Mouse (Mus musculus) cerebellum, adult 9-11 months (tissue): ENCODE data around the gene Nlrp9b.
"Not testable (repeated sequence)": the region's sequence is repeated elsewhere in the genome, so short reads cannot be mapped to it uniquely, and the experiment has no call there.

Experiments
- DNase-seq: peaks from one replicate; pipeline ENCODE4 v3.0.0; 2022

The Nlrp9b gene

DNA sequence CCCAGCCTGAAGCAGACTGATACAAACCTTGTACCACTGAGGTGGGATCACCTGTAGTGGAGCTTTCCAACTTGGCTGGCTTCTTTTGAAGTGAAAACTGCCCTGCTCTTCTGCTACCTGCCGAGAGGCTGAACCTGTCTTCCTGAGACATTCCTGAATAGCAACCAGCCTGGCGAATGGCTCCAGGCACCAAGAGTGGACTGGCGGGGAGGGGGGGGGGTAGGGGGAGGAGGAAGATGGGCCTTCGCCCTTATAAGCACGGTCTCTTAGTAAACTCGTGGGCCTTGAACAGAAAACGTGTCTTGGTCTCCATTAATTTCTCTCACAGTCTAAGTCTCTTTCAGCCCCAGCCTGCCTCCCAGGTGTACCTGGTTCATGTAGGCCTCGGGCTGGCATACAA, at the start of gene Nlrp9b:
TSS of gene Nlrp9b (plus strand) at position 301 of the 400 bp plus-strand sequence.
- DNase-seq: not testable (repeated sequence)

DNA sequence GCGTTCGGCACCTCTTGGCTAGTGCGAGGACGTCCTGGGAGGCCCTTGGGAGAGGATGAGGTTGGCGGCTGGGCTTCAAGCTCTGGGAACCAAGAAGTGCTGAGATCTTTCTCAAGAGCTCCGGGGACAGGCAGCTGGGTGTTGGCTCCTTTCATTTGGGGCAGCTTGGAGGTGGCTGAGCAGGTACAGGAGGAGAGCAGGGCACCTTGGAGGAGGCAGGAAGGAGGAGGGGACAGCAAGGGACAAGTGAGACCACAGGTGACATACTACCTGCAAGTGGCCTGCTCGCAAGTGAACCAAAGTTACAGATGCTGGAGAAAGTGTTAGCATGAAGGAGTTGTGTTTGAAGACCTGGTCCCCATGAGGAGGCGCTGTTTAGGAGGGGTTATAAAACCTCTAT, 46.6 kb upstream of the Nlrp9b start:
- DNase-seq: no peak

DNA sequence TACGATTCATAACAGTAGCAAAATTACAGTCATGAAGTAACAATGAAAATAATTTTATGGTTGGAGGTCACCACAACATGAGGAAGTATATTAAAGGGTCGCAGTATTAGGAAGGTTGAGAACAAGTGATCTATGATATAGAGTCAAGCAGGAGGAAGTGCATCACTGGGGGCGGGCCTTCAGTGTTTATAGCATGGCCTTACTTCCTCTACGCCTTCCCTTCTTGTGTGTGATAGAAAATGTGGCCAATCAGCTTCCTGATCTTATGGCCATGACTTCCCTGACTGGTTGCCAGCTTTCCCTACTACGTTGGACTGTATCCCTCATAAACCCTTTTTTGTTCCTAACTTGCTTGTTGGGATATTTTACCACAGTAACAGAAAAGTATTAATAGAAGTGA, 46.1 kb upstream of the Nlrp9b start:
- no peak for DNase-seq

DNA sequence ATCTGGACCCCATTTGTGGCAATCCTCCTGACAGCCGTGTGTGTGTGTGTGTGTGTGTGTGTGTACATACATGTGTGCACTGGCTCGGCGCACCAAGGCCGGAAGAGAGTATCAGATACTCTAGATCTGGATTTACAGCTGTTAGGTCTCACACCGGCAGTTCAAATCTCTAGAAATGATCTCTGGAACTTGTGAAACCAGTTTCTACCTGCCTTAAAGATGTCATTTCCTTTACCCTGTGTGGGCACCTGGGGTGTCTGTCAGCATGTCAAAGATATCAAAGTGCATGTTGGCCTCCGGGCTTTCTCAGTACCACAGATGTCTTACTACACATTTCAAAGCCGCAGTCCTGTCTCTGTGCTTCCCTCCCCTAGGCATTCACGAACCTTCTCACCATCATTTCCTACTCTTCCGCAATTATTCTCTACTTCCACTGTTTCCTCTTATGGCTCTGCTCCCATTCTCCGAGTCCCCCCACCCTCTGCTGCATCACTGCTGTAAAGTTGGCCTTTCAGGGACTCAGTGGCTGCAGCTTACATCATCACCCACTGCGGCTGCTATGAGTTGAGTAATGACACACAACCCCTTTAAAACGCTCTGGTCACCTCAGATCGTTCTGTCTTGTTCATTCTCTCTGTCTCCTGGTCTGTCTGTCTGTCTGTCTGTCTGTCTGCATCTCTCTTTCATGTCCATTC, 45.3 kb upstream of the Nlrp9b start:
- DNase-seq: no peak

DNA sequence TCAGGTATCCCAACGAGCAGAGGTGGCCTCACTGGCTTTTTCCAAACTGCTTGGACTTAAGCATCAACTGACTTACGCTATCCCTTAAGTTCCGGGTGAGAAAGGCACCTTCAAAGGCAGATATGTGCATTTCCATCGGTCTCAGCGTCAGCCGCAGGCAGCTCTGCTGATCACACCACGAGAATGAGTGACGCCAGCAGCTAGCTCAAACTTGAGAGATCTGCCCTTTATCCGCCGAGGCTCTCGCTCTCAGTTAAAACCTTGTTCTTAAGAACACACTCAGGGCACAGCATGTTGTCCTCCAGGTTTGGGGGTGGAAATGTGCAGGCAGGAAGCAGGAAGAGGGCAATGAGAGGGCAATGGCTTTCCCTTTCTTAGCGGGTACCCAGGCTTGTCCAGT, 42.3 kb upstream of the Nlrp9b start:
- no peak for DNase-seq

DNA sequence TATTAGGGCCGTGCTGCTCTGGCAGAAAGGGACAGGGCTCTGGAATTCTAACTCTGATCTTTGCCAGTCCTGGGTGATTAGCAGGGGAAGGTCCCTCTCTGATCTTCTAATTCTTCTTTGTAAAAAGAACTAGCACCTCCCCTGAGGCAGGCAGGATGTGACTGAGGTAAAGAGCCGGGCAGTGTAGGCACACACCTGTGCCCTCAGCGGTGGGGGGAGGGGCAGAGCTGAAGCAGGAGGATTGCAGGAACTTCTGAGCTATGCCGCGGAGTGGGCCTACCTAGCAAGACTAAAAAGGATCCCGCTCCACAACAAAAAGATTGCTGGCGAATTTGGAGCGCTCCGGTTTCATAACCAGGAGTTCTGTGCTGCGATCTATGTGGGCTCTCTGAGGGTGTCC, 41.3 kb upstream of the Nlrp9b start:
- DNase-seq: no peak

DNA sequence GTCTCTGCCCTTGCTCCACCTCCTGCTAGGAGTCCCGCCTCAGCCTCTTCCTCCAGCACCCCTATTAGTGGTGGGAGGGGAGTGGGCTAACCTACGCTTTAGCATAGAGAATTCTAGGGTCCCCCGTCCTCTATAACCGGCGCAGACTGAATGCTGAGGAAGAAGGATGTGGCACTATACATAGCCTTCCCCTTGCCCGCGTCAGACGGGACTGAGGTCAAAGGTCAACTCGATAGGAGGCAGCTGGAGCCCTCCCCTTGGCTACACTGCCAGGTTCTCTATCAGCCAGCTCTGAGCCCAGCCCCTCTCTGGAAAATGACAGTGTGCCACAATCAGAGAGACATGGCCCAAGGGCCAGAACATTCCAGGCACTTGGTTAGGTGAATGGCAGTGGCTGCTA, 40.7 kb upstream of the Nlrp9b start, which contains the start of gene Igsf23:
TSS of gene Igsf23 (minus strand) at position 168 of the 400 bp plus-strand sequence.
- DNase-seq: no peak

DNA sequence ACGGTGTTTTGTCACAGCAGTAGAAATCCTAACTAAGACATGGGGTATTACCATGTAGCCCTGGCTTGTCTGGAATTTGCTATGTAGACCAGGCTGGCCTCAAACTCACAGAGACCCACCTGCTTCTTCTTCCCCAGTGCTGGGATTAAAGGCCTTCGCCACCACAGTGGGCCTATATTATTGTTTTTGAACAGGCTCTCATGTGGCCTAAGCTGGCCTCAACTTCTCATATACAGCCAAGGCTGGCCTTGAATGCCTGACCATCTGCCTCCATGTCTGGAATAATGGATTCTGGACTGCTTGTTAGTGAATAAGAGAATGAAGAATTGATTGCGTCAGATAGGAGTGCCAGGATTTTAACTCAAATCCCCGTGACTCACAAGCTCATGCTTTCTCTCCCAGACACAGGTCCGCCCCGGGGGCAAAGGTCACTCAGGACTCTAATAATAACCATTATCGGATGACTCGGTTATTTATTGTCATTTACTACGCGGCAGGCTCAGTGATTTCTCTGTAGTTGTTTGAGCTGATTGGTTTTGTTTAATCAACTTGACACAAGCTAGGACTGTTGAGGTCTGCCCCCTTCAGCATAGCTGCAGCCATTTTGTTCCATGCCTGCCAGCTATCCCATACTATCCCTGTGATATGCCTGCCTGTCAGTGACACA, 38.8 kb upstream of the Nlrp9b start:
- DNase-seq: no peak

DNA sequence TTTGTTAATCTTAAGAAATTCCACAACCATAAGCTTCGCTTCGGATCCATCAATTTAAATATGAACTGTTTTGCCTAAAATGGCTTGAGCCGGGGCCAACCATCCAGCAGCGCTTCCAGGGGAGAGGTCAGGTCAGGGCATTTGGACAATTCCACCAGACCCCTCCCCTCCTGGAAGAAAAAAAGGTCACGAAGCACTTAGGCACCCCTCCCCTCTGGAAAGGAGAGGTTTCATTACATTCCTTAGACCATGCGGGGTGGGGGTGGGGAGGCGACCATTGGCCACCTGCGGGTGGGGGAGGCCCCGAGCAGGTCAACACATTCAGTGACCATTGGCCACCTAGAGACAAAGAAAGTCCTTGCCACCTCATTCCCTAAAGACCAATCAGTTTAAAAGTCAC, 38.2 kb upstream of the Nlrp9b start:
- DNase-seq: no peak

DNA sequence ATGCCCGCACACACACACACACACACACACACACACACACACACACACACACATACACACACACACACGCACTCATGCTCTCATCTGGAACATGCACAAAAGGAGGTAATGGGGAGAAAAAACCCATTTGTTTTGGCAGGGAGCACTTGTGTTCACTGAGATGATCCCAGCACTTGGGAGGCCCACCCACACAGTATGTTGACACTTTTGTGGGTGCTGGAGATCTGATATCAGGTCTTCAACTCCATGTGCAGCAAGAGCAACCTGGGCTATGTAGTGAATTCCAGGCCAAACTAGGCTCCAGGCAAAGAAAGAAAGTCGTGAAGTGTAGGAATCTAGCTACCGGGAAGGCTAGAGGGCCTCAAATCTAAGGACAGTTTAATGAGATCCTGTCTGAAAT, 35.4 kb upstream of the Nlrp9b start:
- DNase-seq: no peak

DNA sequence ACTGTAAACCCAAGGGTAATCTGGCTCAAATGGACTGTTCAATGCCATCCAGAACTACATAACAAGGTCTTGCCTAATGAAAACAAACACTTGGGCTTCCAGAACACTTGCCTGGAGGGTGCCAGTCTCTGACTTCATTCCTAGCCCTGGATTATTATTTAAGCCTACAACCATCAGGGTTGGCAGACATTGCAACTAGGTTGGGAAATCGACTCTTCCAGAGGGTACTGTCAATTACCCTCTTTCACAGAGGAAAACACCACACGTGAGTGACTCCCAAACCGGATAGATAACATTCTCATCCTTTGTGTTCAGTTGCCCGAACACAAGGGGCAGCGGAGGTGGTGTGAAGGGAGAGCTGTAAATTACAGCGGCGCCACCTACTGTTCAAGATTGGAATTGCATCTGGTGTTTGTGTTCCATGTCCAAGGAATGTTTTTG, 34.9 kb upstream of the Nlrp9b start:
- DNase-seq: peak; percentile 54

DNA sequence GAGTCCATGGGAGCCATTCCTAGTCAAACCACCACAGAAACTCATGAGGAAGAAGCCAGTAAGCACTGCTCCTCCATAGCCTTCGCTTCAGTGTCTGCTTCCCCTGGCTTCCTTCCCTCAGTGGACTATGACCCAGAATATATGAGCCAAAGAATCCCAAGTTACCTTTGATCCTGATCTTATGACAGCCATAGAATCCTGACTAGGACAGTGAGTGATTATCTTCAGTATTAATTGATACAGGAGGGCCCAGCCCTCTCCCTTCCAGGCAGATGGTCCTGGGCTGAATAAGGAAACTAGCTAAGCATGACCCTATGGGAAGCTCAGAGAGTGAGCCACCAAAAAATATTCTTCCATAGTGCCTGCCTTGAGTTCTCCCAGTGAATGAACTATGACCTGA, 28.8 kb upstream of the Nlrp9b start:
- no peak for DNase-seq

DNA sequence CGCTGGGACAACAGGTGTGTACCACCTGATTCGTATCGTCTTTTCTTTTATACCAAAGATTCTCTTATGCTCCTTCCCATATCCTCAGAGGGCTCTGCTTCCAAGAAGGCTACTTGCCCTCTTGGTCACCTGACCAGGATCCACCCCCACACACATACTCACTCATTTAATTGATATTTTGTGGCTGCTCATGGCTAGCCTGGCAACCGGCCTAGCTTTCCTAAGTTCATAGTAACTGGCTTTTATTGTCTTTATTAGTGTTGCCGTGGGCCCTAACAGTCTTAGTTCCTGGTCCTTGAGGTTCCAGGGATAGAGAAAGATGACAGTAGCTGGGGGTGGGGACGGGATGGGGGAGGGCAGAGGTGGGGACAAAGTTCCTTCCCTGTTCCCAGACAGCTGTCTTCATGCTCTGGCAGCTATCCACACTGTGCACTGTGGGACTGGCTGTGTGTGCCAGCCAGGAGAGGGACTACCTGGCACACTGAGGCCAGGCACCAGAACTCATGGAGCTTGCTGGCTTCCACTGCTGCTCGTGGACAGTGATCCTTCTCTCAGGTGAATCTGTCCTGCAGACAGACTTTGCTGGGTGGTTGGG, 26.2 kb upstream of the Nlrp9b start, which contains the start of gene Ceacam20:
TSS of gene Ceacam20 (plus strand) at position 428 of the 595 bp plus-strand sequence.
- no peak for DNase-seq

DNA sequence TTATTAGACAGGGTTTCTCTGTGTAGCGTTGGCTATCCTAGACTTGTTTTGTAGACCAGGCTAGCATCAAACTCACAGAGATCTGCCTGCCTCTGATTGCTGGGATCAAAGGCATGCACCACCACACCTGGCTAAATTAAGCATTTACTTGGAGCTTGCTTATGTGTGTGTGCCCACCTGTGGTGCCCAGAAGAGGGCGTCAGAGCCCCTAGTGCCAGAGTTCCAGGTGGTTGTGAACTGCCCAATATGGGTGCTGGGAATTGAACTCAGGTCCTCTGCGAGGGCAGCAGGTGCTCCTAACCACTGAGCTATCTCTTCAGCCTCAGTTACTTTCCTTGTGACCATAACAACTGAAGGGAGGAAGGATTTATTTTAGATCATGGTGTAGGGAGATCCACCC, 22.2 kb upstream of the Nlrp9b start:
- DNase-seq: no peak

DNA sequence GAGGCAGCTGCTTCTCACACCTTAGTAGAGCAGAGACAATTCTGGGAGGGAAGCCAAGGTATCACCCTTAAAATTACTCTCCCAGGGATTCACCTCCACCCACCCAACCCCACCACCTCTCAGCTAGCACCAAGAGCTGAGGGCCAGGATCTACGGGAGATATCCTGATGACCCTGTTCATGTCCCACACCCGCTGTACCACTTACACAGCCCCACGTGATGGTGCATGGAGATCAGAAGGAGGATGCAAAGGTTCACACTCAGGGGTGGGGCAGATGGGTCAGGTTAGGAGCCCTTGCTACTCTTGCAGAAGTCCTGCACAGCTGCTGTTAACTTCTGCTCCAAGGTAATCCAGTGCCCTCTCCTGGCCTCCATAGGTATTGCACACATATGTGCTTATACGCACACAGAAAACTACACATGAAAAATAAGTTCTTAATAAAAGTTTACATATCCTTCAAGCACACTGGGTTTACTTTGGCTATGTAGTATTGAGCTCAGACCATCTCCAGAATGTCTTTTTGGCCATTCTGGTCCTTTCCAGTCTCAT, 21.6 kb upstream of the Nlrp9b start:
- DNase-seq: no peak

DNA sequence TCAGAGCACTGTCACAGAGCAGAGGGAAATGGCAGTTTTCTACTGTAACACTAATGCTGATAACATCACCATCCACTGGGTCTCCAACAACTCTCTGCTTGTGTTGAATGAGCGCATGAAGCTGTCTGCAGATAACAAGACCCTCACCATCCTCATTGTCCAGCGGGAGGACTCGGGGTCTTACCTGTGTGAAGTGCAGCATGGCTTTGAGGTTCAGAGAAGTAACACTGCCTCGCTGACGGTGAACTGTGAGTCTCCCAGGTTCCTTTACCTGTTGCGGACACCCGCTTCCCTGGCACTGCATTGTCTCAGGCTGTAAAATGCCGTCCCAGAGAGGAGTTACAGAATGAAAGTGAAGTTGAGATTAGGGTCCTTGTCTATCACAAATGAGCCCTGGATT, 21.1 kb upstream of the Nlrp9b start:
- no peak for DNase-seq

DNA sequence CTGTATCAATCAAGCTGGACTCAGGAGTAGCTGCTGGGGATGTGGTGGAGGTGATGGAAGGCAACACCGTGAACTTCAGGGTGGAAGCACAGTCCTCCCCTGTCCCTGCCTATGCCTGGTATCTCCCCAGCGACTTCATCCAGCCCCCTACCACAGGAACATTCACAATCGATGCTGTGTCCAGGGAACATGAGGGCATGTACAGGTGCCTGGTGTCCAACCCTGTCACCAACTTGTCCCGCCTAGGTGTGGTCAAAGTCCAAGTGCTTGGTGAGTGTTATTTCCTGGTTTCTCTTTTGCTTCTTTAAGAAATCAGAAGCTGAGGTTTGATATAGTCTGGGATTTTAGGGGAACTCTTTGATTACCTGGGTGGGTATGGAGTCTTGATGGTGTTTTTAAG, 19.7 kb upstream of the Nlrp9b start:
- DNase-seq: no peak

DNA sequence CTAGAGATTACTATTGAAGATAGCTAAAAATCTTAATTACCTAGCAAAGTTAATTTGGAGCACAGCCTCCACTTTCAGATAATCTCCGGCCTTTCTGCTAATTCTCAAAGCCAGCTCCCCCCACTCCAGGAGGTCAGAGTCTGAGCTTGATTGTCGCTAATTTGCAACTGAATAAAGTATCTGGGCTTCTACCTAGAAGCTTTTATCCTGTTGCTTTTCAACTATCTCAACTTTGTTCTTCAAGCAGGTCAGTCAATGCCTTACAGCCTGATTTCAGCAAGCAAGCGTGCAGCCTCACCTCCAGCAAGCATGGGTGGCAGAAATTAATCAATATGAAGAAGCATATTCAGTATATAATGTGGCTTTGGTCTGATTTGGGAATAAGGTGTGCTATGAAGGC, 5.5 kb downstream of the Nlrp9b start:
- DNase-seq: not testable (repeated sequence)

DNA sequence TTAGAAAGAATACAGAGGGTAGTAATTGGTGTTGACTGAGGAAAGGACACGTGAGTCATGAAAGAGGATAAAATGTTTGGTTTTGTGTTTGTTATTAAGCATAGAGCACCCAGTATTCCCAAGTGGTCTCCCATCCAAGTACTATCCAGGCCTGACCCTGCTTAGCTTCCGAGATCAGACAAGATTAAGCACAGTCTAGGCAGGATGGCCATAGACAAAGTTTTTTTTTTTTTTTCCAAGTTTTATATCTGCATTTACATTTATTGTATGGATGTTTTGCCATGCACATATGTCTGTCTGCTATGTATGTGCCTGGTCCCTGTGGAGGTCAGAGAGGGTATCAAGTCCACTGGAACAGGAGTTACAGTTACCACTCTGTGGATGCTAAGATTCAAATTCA, 18.7 kb downstream of the Nlrp9b start:
- DNase-seq: no peak

DNA sequence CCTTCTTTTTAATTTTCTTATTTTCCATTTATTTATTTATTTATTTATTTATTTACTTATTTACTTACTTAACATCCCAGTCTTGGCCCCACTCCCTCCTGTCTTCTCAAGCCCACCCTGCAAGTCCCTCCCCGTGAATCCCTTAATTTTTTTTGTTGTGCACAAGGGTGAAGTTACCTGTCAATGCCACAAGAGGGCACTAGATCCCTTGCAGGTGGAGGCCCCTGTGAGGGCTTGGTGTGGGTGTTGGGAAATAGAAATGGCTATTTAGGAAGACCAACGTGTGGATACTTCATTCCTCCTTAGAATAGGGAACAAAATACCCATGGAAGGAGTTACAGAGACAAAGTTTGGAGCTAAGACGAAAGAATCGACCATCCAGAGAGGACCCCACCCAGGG, 72.8 kb downstream of the Nlrp9b start:
- DNase-seq: not testable (repeated sequence)

DNA sequence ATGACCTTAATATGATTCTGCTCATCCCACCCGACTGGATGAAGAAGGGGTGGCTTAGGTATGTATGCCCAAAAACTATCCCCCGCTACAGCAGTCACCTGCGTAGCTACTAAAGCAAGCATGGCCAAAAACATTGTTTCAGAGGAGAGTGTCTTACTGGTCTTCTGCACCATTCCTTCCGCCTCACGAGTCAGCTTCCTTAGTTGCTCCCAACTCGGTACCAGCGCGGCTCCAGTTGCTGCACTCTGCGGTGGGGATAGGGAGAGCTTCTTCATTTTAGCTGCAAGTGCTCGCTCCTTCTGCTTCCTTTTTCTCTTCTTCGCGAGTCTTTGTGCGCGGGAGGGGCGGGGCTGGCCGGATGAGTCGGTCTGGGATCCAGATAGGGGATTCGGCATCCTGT, 86.9 kb downstream of the Nlrp9b start:
- DNase-seq: not testable (repeated sequence)

DNA sequence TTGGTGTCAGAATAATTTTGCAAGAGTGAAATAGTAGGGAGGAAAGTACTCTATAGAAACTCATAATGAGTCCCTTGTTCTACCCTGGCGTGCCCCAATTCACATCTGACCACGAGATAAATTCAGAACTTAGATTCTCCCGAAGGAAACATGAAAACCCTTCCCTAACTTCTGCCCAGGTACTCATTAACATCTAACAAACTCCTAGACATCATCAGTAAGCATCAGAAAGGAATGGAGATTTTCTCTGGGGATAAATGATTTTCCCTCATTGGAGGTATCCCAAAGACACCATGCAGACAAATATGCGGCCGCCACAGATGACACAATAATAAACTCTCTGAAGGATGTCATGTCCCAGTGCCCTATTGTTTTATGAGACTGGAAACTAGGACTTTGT, 108.1 kb downstream of the Nlrp9b start, which contains the start of gene Vmn1r91:
TSS of gene Vmn1r91 (plus strand) at position 301 of the 400 bp plus-strand sequence.
- DNase-seq: not testable (repeated sequence)

DNA sequence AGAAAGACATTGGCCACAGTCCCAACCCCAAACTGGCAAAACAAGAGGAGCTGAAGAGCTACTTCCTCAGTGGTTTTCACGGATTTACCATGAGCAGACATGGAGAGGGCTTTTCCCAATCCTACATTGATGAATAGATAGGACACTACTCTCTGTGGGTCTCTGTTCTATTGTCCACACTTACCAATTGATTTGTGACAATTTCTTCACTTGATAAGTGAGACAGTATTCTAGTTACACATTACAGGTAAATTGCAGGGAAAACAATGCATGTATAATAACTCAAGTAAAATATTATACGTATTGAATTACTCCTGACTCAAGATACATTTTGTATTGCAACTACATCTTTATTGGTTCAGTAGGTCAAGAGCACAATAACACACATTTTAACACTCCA, 131.2 kb downstream of the Nlrp9b start, which contains the start of gene Gm16442:
TSS of gene Gm16442 (minus strand) at position 101 of the 400 bp plus-strand sequence.
- DNase-seq: not testable (repeated sequence)
